Mouse (Mus musculus) lung, embryonic 16.5 days (tissue): ENCODE measurements around the gene Lpo. TPM values are rescaled to one million over a fixed set of nuclear protein-coding genes. Genes with fewer than 3 reads are reported as not detected.

Source experiments
- ATAC-seq: fragments of 200-750 bp; cut with Nextera tagmentation; 2 replicates; pipeline ENCODE4 v1.8.0; 2017; ENCODE audit warnings: low read depth, mild to moderate bottlenecking, moderate library complexity
- H3K27ac ChIP-seq: fragments of 300-500 bp; sonication (generic); 2 replicates; pipeline ENCODE4 v1.5.1; 2014; ENCODE audit warnings: mild to moderate bottlenecking, control low read depth, low read length
- H3K27me3 ChIP-seq: fragments of 300-500 bp; sonication (generic); 2 replicates; pipeline ENCODE4 v1.6.1; 2014; ENCODE audit warnings: low read depth, low read length, mixed read lengths; ENCODE audit not compliant: control insufficient read depth, insufficient read depth
- H3K36me3 ChIP-seq: fragments of 300-500 bp; sonication (generic); 2 replicates; pipeline ENCODE4 v1.6.1; 2014; ENCODE audit warnings: low read length; ENCODE audit not compliant: control insufficient read depth, insufficient read depth
- H3K4me1 ChIP-seq: fragments of 300-500 bp; sonication (generic); replicated peaks from 2 replicates; pipeline ENCODE4 v1.6.1; 2014; ENCODE audit warnings: low read length, mixed read lengths; ENCODE audit not compliant: control insufficient read depth, insufficient read depth
- H3K4me2 ChIP-seq: fragments of 300-500 bp; sonication (generic); 2 replicates; pipeline ENCODE4 v1.6.1; 2014; ENCODE audit warnings: low read depth, low read length, control low read depth
- H3K4me3 ChIP-seq: fragments of 300-500 bp; sonication (generic); 2 replicates; pipeline ENCODE4 v1.5.1; 2014; ENCODE audit warnings: mild to moderate bottlenecking, low read length, control low read depth
- H3K9ac ChIP-seq: fragments of 300-500 bp; sonication (generic); 2 replicates; pipeline ENCODE4 v1.6.1; 2014; ENCODE audit warnings: low read length, control low read depth
- H3K9me3 ChIP-seq: fragments of 300-500 bp; sonication (generic); 2 replicates; pipeline ENCODE4 v1.6.1; 2016; ENCODE audit warnings: low read length; ENCODE audit not compliant: control insufficient read depth
- WGBS: fragments of 180-500 bp; shearing (Covaris S2); extraction: QIAGEN DNeasy Blood & Tissue Kit; methylation state at CpG from one replicate; pipeline ENCODE4 v1.1.7; 2014; 5-methylcytosine and 5-hydroxymethylcytosine counted together
- polyA plus RNA-seq: library from polyadenylated mRNA; unstranded; fragments of >200 nt; fragmentation: Nextera tagmentation; extraction: Ambion mirVana; gene quantifications from 2 replicates; pipeline ENCODE4 v1.2.1, GENCODE M21; 2015

Gene Lpo
- polyA plus RNA-seq, 1 experiment from 2014 or later, result not detected

GRCm38 (mm10) chr11:87814831-87815230 lies 13.3 kb downstream of the Lpo start:
- Histone ChIP-seq H3K4me1 (no peaks in the 10 kb centered on the region), H3K9me3 (no peaks in the 10 kb centered on the region), H3K4me3 (no peak overlapping the region), H3K27me3 (peaks cover 6% of the 10 kb centered on the region; the same call in 1 of the 2 replicates), H3K9ac (no peak overlapping the region), H3K27ac (no peak overlapping the region), H3K4me2 (no peak overlapping the region), H3K36me3 (no peaks in the 10 kb centered on the region)
- 67% methylated on average over 8 of the region's 8 CpGs for WGBS
- no peak for ATAC-seq

DNA sequence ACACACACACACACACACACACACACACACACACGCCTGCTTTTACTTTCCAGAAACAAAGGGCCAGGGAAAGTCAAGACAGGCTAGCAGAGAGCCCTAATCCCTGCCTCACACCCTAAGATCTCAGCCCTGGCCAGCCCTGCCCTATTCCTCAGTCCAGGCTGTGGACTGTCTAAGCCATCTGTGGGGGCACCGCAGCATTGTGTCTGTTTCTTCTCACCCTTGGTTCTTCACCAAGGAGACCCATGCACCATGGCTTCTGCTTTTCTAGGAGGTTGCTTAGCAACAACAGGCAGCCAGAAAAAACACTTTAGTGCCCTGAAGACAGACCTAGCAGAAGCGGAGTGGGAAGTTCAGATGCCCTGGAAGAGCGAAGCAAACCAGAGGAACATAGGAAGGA lies 16.7 kb downstream of the Lpo start:
- H3K9me3 ChIP-seq, result no peaks in the 10 kb centered on the region
- 48% methylated on average over 4 of the region's 4 CpGs for WGBS
- no peaks in the 10 kb centered on the region for H3K36me3 ChIP-seq
- H3K4me1 ChIP-seq, result no peaks in the 10 kb centered on the region
- peaks cover under 1% of the 10 kb centered on the region for H3K27me3 ChIP-seq
- no peak for ATAC-seq
- H3K9ac ChIP-seq, result no peak overlapping the region
- no peak overlapping the region for H3K4me2 ChIP-seq
- no peak overlapping the region for H3K27ac ChIP-seq
- no peak overlapping the region for H3K4me3 ChIP-seq

GRCm38 (mm10) chr11:87808236-87808635 lies 19.9 kb downstream of the Lpo start:
- no peaks in the 10 kb centered on the region for H3K36me3 ChIP-seq
- no peaks in the 10 kb centered on the region for H3K4me1 ChIP-seq
- H3K27ac ChIP-seq, result no peak overlapping the region
- 65% methylated on average over 7 of the region's 7 CpGs for WGBS
- no peaks in the 10 kb centered on the region for H3K9me3 ChIP-seq
- no peak overlapping the region for H3K4me3 ChIP-seq
- no peaks in the 10 kb centered on the region; the same call in 1 of the 2 replicates for H3K27me3 ChIP-seq
- no peak overlapping the region for H3K4me2 ChIP-seq
- H3K9ac ChIP-seq, result no peak overlapping the region
- no peak for ATAC-seq

DNA sequence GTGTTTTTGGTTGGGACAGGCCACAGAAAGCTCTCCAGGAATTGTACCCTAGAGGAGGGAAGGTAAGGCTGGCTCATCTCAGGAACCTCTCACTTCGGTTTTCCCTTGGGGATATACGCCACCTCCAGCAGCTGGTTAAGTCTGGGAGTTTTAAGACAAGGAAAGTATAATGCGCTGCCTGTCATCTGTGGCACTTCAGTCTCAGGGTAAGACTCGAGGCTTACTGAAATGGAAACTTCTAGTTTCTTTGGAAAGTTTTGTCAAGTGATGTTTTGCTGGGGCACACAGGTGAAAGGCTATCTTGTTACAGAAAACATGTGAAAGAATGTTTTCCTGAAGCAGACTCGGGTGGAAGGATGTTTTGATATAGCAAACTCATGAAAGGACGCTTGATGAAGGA lies 20.7 kb downstream of the Lpo start:
- no peak overlapping the region for H3K9ac ChIP-seq
- H3K27ac ChIP-seq, result no peak overlapping the region
- no peak for ATAC-seq
- no peak overlapping the region for H3K4me2 ChIP-seq
- no peak overlapping the region for H3K4me3 ChIP-seq
- H3K4me1 ChIP-seq, result no peaks in the 10 kb centered on the region
- 75% methylated on average over 6 of the region's 6 CpGs for WGBS
- H3K9me3 ChIP-seq, result no peaks in the 10 kb centered on the region
- H3K27me3 ChIP-seq, result no peaks in the 10 kb centered on the region; the same call in 1 of the 2 replicates
- H3K36me3 ChIP-seq, result no peaks in the 10 kb centered on the region

DNA sequence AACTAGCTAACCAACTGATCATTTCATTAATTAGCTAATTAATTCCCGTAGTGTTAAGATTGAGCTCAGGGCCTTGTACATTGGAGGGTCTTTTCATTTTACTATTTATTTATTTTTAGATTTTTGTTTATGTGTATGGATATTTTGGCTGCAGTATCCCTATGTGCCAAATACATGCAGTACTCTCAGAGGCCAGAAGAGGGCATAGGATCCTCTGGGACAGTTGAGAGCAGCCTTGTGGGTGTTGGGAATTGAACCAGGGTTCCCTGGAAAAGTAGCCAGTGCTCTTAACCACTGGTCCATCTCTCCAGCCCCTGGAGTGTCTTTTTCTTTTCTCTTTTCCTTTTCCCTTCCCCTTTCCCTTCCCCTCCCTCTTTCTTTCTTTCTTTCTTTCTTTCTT lies 22.6 kb downstream of the Lpo start:
- H3K4me1 ChIP-seq, result no peaks in the 10 kb centered on the region
- no peak overlapping the region for H3K4me2 ChIP-seq
- H3K27me3 ChIP-seq, result no peaks in the 10 kb centered on the region; the same call in 1 of the 2 replicates
- ATAC-seq, result no peak
- no peak overlapping the region for H3K27ac ChIP-seq
- no peaks in the 10 kb centered on the region for H3K9me3 ChIP-seq
- H3K9ac ChIP-seq, result no peak overlapping the region
- H3K36me3 ChIP-seq, result no peaks in the 10 kb centered on the region
- no peak overlapping the region for H3K4me3 ChIP-seq
- WGBS, result 61% methylated on average over 1 of the region's 1 CpGs

DNA sequence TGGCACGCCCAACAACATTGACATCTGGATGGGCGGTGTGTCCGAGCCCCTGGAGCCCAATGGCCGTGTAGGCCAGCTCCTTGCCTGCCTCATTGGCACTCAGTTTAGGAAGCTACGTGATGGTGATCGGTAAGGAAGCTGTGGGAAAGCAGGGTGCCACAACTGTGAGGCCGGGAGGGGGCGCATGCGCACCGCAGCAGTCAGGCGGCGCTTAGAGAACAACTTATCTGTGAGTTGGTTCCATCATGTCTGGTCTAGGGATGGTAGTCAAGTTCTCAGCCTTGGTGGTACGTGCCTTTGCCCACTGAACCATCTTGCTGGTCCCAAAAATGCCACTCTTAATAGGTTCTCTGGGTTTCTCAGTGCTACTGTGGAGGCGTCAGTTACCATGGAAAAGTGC lies 25.5 kb downstream of the Lpo start:
- Histone ChIP-seq H3K36me3 (no peaks in the 10 kb centered on the region), H3K9me3 (no peaks in the 10 kb centered on the region), H3K27me3 (no peaks in the 10 kb centered on the region), H3K4me3 (no peak overlapping the region), H3K27ac (no peak overlapping the region), H3K4me1 (no peaks in the 10 kb centered on the region), H3K4me2 (no peak overlapping the region), H3K9ac (no peak overlapping the region)
- ATAC-seq, result no peak
- 41% methylated on average over 14 of the region's 14 CpGs for WGBS

- no peak overlapping the region for H3K27ac ChIP-seq
- 74% methylated on average over 22 of the region's 22 CpGs for WGBS
- no peaks in the 10 kb centered on the region for H3K36me3 ChIP-seq
- no peak overlapping the region for H3K4me2 ChIP-seq
- no peaks in the 10 kb centered on the region for H3K9me3 ChIP-seq
- no peaks in the 10 kb centered on the region for H3K4me1 ChIP-seq
- H3K9ac ChIP-seq, result no peak overlapping the region
- no peak overlapping the region for H3K4me3 ChIP-seq
- H3K27me3 ChIP-seq, result no peaks in the 10 kb centered on the region; the same call in 1 of the 2 replicates
- no peak for ATAC-seq
These were observed 26.3 kb downstream of the Lpo start for GRCm38 (mm10) chr11:87801711-87802275.

GRCm38 (mm10) chr11:87793460-87793859 lies 34.6 kb downstream of the Lpo start, which contains the start of gene Mpo:
Gene Mpo (plus strand): TSS chr11:87793581.
- WGBS, result 52% methylated on average over 3 of the region's 3 CpGs
- Histone ChIP-seq H3K4me3 (no peak within 1 kb of the TSS), H3K36me3 (no peaks in the 10 kb centered on the region), H3K27me3 (no peaks in the 10 kb centered on the region; the same call in 1 of the 2 replicates), H3K27ac (no peak within 1 kb of the TSS), H3K9me3 (no peaks in the 10 kb centered on the region), H3K4me1 (no peaks in the 10 kb centered on the region), H3K4me2 (no peak within 1 kb of the TSS), H3K9ac (no peak within 1 kb of the TSS)
- ATAC-seq, result no peak

GRCm38 (mm10) chr11:87790088-87790487 lies 38.0 kb downstream of the Lpo start:
- no peak for ATAC-seq
- H3K36me3 ChIP-seq, result no peaks in the 10 kb centered on the region
- no peak overlapping the region for H3K9ac ChIP-seq
- WGBS, result 81% methylated on average over 6 of the region's 6 CpGs
- no peak overlapping the region for H3K4me2 ChIP-seq
- no peaks in the 10 kb centered on the region for H3K4me1 ChIP-seq
- H3K9me3 ChIP-seq, result no peaks in the 10 kb centered on the region
- no peak overlapping the region for H3K4me3 ChIP-seq
- no peak overlapping the region for H3K27ac ChIP-seq
- no peaks in the 10 kb centered on the region for H3K27me3 ChIP-seq

DNA sequence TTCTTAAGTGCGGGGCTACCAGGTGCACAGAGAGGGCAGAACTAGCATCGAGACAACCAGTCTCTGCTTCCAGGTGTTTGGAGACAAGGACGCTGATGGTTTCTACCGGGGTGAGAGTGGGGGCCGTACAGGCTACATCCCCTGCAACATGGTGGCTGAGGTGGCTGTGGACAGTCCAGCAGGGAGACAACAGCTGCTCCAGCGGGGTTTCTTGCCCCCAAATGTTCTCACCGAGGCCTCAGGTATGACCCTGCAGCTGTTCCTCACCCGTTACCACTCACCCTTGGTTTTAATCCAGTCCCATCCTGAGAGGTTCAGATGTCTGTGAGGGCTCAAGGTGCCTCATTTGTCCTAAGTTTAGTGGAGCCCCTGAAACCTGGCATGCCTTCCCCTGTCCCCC lies 48.0 kb downstream of the Lpo start:
- no peaks in the 10 kb centered on the region for H3K36me3 ChIP-seq
- WGBS, result 69% methylated on average over 8 of the region's 8 CpGs
- no peak overlapping the region for H3K27ac ChIP-seq
- no peak overlapping the region for H3K4me3 ChIP-seq
- no peak overlapping the region for H3K4me2 ChIP-seq
- H3K27me3 ChIP-seq, result no peaks in the 10 kb centered on the region; the same call in 1 of the 2 replicates
- no peaks in the 10 kb centered on the region for H3K9me3 ChIP-seq
- no peak overlapping the region for H3K9ac ChIP-seq
- ATAC-seq, result no peak
- peaks cover 8% of the 10 kb centered on the region for H3K4me1 ChIP-seq
